Mouse (Mus musculus) CH12.LX (cell line): ENCODE data around the gene Bdh1. TPM values are rescaled to one million over a fixed set of nuclear protein-coding genes. Genes with fewer than 3 reads are reported as not detected.

Experiments used
- DNase-seq: peaks from one replicate; pipeline ENCODE4 v3.0.0-alpha.2; 2013; ENCODE audit errors: extremely low read depth
- H3K27ac ChIP-seq: 2 replicates; pipeline ENCODE4 v1.5.1; 2012; ENCODE audit warnings: low read depth, mild to moderate bottlenecking, control low read depth, moderate library complexity; ENCODE audit not compliant: insufficient read depth
- H3K27me3 ChIP-seq: replicated peaks from 2 replicates; pipeline ENCODE3; 2012; ENCODE audit warnings: inconsistent platforms
- H3K36me3 ChIP-seq, 2 experiments: replicated peaks in 1 of 2; 2 replicates each; pipeline versions ENCODE3 to v1.6.1; 2012; ENCODE audit warnings: inconsistent platforms in 1 of 2, low read length in 1 of 2, mild to moderate bottlenecking in 1 of 2, mixed read lengths in 1 of 2, moderate library complexity in 1 of 2; ENCODE audit not compliant: control insufficient read depth in 1 of 2, insufficient read depth in 1 of 2
- H3K4me1 ChIP-seq, 2 experiments: 2 replicates each; pipeline ENCODE4 v1.6.1; 2012; ENCODE audit warnings: inconsistent platforms in 1 of 2, moderate library complexity in 1 of 2; ENCODE audit not compliant: insufficient read depth in 2 of 2, control insufficient read depth in 1 of 2
- H3K4me2 ChIP-seq: 2 replicates; pipeline ENCODE4 v1.6.1; 2012; ENCODE audit warnings: low read depth, mild to moderate bottlenecking, control low read depth; ENCODE audit not compliant: poor library complexity, insufficient read depth, severe bottlenecking
- H3K4me3 ChIP-seq, 3 experiments: fragments of 150-350 bp in 1 of 3; sonication (generic) in 1 of 3; replicated peaks in 1 of 3; 2 replicates each; pipeline versions ENCODE3 to v1.5.1; 2011 to 2012; ENCODE audit warnings: low read depth in 2 of 3, low read length in 2 of 3, mild to moderate bottlenecking in 2 of 3, moderate library complexity in 2 of 3, control low read depth in 1 of 3, improper control_type of control experiment in 1 of 3, inconsistent platforms in 1 of 3, mixed read lengths in 1 of 3; ENCODE audit not compliant: poor library complexity in 1 of 3
- H3K79me2 ChIP-seq: replicated peaks from 2 replicates; pipeline ENCODE4 v1.6.1; 2012; ENCODE audit warnings: mild to moderate bottlenecking, moderate library complexity; ENCODE audit not compliant: control insufficient read depth, poor library complexity, insufficient read depth, severe bottlenecking; ENCODE audit errors: extremely low read depth
- H3K9ac ChIP-seq: 2 replicates; pipeline ENCODE4 v1.6.1; 2012; ENCODE audit warnings: low read depth, mild to moderate bottlenecking, control low read depth, moderate library complexity; ENCODE audit not compliant: insufficient read depth
- H3K9me3 ChIP-seq: replicated peaks from 2 replicates; pipeline ENCODE3; 2012; ENCODE audit warnings: low read length, inconsistent platforms, mixed read lengths
- BHLHE40 ChIP-seq: IDR thresholded peaks from 2 replicates; pipeline ENCODE4 v1.6.1; 2011; ENCODE audit warnings: mild to moderate bottlenecking, low read depth, low read length, improper control_type of control experiment
- CHD2 ChIP-seq: IDR thresholded peaks from 2 replicates; pipeline ENCODE4 v1.6.1; 2011; ENCODE audit warnings: low read length, improper control_type of control experiment
- CTCF ChIP-seq, 2 experiments: IDR thresholded peaks in 1 of 2; conservative IDR thresholded peaks in 1 of 2; 2 replicates each; pipeline ENCODE4 v1.5.1; 2011 to 2012; ENCODE audit warnings: low read depth in 2 of 2, low read length in 2 of 2, improper control_type of control experiment in 1 of 2, inconsistent platforms in 1 of 2, mild to moderate bottlenecking in 1 of 2, moderate library complexity in 1 of 2
- E2F4 ChIP-seq: IDR thresholded peaks from 2 replicates; pipeline ENCODE4 v1.6.1; 2011; ENCODE audit warnings: low read depth, low read length, improper control_type of control experiment; ENCODE audit not compliant: insufficient replicate concordance
- ELF1 ChIP-seq: IDR thresholded peaks from 2 replicates; pipeline ENCODE4 v1.6.1; 2014; ENCODE audit warnings: low read depth, mild to moderate bottlenecking, inconsistent platforms, low read length, improper control_type of control experiment
- EP300 ChIP-seq: IDR thresholded peaks from 2 replicates; pipeline ENCODE4 v1.6.1; 2011; ENCODE audit warnings: low read length, improper control_type of control experiment
- GABPA ChIP-seq: IDR thresholded peaks from 2 replicates; pipeline ENCODE4 v1.6.1; 2012; ENCODE audit warnings: low read depth, low read length, improper control_type of control experiment, inconsistent platforms; ENCODE audit not compliant: insufficient replicate concordance
- HCFC1 ChIP-seq: IDR thresholded peaks from 2 replicates; pipeline ENCODE4 v1.6.1; 2012; ENCODE audit warnings: low read depth, mild to moderate bottlenecking, inconsistent platforms, low read length, improper control_type of control experiment
- IRF4 ChIP-seq: IDR thresholded peaks from 2 replicates; pipeline ENCODE4 v1.6.1; 2014; ENCODE audit warnings: low read depth, mild to moderate bottlenecking, inconsistent platforms, low read length, improper control_type of control experiment
- JUN ChIP-seq: IDR thresholded peaks from 2 replicates; pipeline ENCODE4 v1.6.1; 2011; ENCODE audit warnings: low read depth, mild to moderate bottlenecking, low read length, improper control_type of control experiment, moderate library complexity; ENCODE audit not compliant: insufficient read depth
- MAX ChIP-seq: IDR thresholded peaks from 2 replicates; pipeline ENCODE4 v1.6.1; 2011; ENCODE audit warnings: low read length, improper control_type of control experiment
- MAZ ChIP-seq: IDR thresholded peaks from 2 replicates; pipeline ENCODE4 v1.6.1; 2012; ENCODE audit warnings: low read depth, mild to moderate bottlenecking, inconsistent platforms, low read length, improper control_type of control experiment, moderate library complexity
- MEF2A ChIP-seq: IDR thresholded peaks from 2 replicates; pipeline ENCODE4 v1.6.1; 2014; ENCODE audit warnings: low read depth, mild to moderate bottlenecking, inconsistent platforms, low read length, improper control_type of control experiment, borderline replicate concordance
- NELFE ChIP-seq: IDR thresholded peaks from 2 replicates; pipeline ENCODE4 v1.6.1; 2011; ENCODE audit warnings: low read depth, low read length, improper control_type of control experiment
- PAX5 ChIP-seq: IDR thresholded peaks from 2 replicates; pipeline ENCODE4 v1.6.1; 2012; ENCODE audit warnings: low read length, inconsistent platforms, mixed read lengths
- POLR2AphosphoS2 ChIP-seq: IDR thresholded peaks from 2 replicates; pipeline ENCODE4 v1.6.1; 2011; ENCODE audit warnings: low read depth, low read length, improper control_type of control experiment
- RAD21 ChIP-seq: IDR thresholded peaks from 2 replicates; pipeline ENCODE4 v1.6.1; 2011; ENCODE audit warnings: low read depth, mild to moderate bottlenecking, low read length, improper control_type of control experiment, moderate library complexity
- RCOR1 ChIP-seq: conservative IDR thresholded peaks from 2 replicates; pipeline ENCODE4 v1.6.1; 2012; ENCODE audit warnings: low read depth, mild to moderate bottlenecking, inconsistent platforms, low read length, improper control_type of control experiment
- SIN3A ChIP-seq: IDR thresholded peaks from 2 replicates; pipeline ENCODE4 v1.6.1; 2012; ENCODE audit warnings: low read length, improper control_type of control experiment, inconsistent platforms
- SMC3 ChIP-seq: IDR thresholded peaks from 2 replicates; pipeline ENCODE4 v1.6.1; 2011; ENCODE audit warnings: low read depth, low read length, improper control_type of control experiment
- TBP ChIP-seq: conservative IDR thresholded peaks from 2 replicates; pipeline ENCODE4 v1.6.1; 2011; ENCODE audit warnings: low read depth, low read length, improper control_type of control experiment
- TCF12 ChIP-seq: IDR thresholded peaks from 2 replicates; pipeline ENCODE4 v1.6.1; 2014; ENCODE audit warnings: low read depth, mild to moderate bottlenecking, inconsistent platforms, low read length, improper control_type of control experiment
- USF1 ChIP-seq: IDR thresholded peaks from 2 replicates; pipeline ENCODE4 v1.6.1; 2014; ENCODE audit warnings: low read depth, mild to moderate bottlenecking, inconsistent platforms, low read length, improper control_type of control experiment
- ZC3H11A ChIP-seq: IDR thresholded peaks from 2 replicates; pipeline ENCODE4 v1.6.1; 2012; ENCODE audit warnings: low read depth, mild to moderate bottlenecking, inconsistent platforms, low read length, improper control_type of control experiment
- ZKSCAN1 ChIP-seq: IDR thresholded peaks from 2 replicates; pipeline ENCODE4 v1.6.1; 2012; ENCODE audit warnings: low read depth, inconsistent platforms, low read length, improper control_type of control experiment, borderline replicate concordance
- ZMIZ1 ChIP-seq: IDR thresholded peaks from 2 replicates; pipeline ENCODE4 v1.6.1; 2012; ENCODE audit warnings: low read depth, mild to moderate bottlenecking, inconsistent platforms, low read length, improper control_type of control experiment
- dilution Hi-C: fragments of 300-500 bp; cut with MboI; formaldehyde crosslinking; loops from 2 replicates; pipeline ENCODE4 v1.14.3; 2020; ENCODE audit warnings: low sequenced_read_pairs; ENCODE audit not compliant: extremely low pct_unique_long_range_greater_than_20kb, extremely low pct_ligation_motif_present
- in situ Hi-C: fragments of 300-500 bp; cut with MboI; formaldehyde crosslinking; loops from 3 replicates; pipeline ENCODE4 v1.14.3; 2019; ENCODE audit warnings: low sequenced_read_pairs, low pct_ligation_motif_present, low pct_unique_long_range_greater_than_20kb, mixed read lengths
- polyA plus RNA-seq: library from polyadenylated mRNA; unstranded; fragments of >175 nt; gene quantifications from 2 replicates; pipeline ENCODE4 v1.2.1, GENCODE M21; 2012; ENCODE audit warnings: low read depth; ENCODE audit not compliant: insufficient read length
- total RNA-seq, 2 experiments: library from RNA; depleted of rRNA; stranded (reverse); fragments of 300-350 nt in 1 of 2; fragments of >200 nt in 1 of 2; gene quantifications; 2 replicates each; pipeline ENCODE4 v1.2.3; 2012 to 2014

Bdh1 gene
- total and polyA plus RNA-seq, 3 experiments = 37.9 to 110 (median 54.3) TPM

- in situ Hi-C loops = no loop called here
- Histone ChIP-seq H3K79me2 (no peaks in the 10 kb centered on the region), H3K9ac (no peak overlapping the region), H3K4me3 (no peak overlapping the region), H3K9me3 (peaks cover 8% of the 10 kb centered on the region), H3K4me1 (no peaks in the 10 kb centered on the region), H3K36me3 (no peaks in the 10 kb centered on the region), H3K4me2 (no peak overlapping the region), H3K27me3 (no peaks in the 10 kb centered on the region), H3K27ac (no peak overlapping the region)
- dilution Hi-C loops = no loop called here
- TF ChIP-seq HCFC1 = no peak
- no peak for TF ChIP-seq ELF1
- TF ChIP-seq PAX5 = no peak
- TF ChIP-seq IRF4 = no peak
- no peak for TF ChIP-seq TBP
- TF ChIP-seq MAX = no peak
- no peak for TF ChIP-seq SIN3A
- no peak for TF ChIP-seq POLR2AphosphoS2
- TF ChIP-seq MEF2A = no peak
- no peak for DNase-seq
Measured at GRCm38 (mm10) chr16:31410969-31411368, 11.1 kb upstream of the Bdh1 start.

GRCm38 (mm10) chr16:31412321-31412720, 9.8 kb upstream of the Bdh1 start:
- H3K36me3 ChIP-seq = no peaks in the 10 kb centered on the region
- H3K9ac ChIP-seq = no peak overlapping the region
- H3K9me3 ChIP-seq = peaks cover 8% of the 10 kb centered on the region
- dilution Hi-C loops = no loop called here
- TF ChIP-seq HCFC1 (no peak), ELF1 (no peak), JUN (no peak), CHD2 (no peak), IRF4 (no peak), USF1 (no peak), CTCF (conservative IDR thresholded peaks at IDR 0.05 in 1 of 2, IDR thresholded peaks at IDR 0.05 in 1 of 2; ENCODE audit: low read depth in 2 of 2, low read length in 2 of 2) (no peak), MAZ (no peak)
- TF ChIP-seq, all 38 proteins: peak for 0
- no peak overlapping the region for H3K4me3 ChIP-seq
- H3K4me1 ChIP-seq = no peaks in the 10 kb centered on the region
- H3K27me3 ChIP-seq = no peaks in the 10 kb centered on the region
- H3K27ac ChIP-seq = no peak overlapping the region
- in situ Hi-C loops = no loop called here
- H3K79me2 ChIP-seq = no peaks in the 10 kb centered on the region
- H3K4me2 ChIP-seq = no peak overlapping the region
- no peak for DNase-seq

- dilution Hi-C loops (no loop called here), in situ Hi-C loops (no loop called here)
- Histone ChIP-seq H3K9me3 (peaks cover 1% of the 10 kb centered on the region), H3K27ac (no peak overlapping the region), H3K79me2 (no peaks in the 10 kb centered on the region), H3K36me3 (peaks cover 0 to 5% of the 10 kb centered on the region in 2 experiments), H3K4me3 (no peak overlapping the region), H3K9ac (no peak overlapping the region), H3K4me1 (no peaks in the 10 kb centered on the region), H3K27me3 (no peaks in the 10 kb centered on the region), H3K4me2 (no peak overlapping the region)
- no peak for DNase-seq
- TF ChIP-seq ZKSCAN1 (no peak), E2F4 (no peak), CHD2 (no peak), ZMIZ1 (no peak), MAX (no peak), RAD21 (no peak), POLR2AphosphoS2 (no peak), BHLHE40 (no peak), JUN (no peak), SMC3 (no peak), EP300 (no peak), RCOR1 (no peak), GABPA (no peak), ZC3H11A (no peak), MAZ (no peak), TCF12 (no peak), HCFC1 (no peak), SIN3A (no peak), NELFE (no peak)
Measured at GRCm38 (mm10) chr16:31413777-31414176, 8.3 kb upstream of the Bdh1 start.
